Mouse (Mus musculus): Measurements from ENCODE around the gene Zbtb25. TPM values are rescaled to one million over a fixed set of nuclear protein-coding genes. Genes with fewer than 3 reads are reported as not detected.
A peak's percentile ranks its signal among the peaks of the same experiment; 100 is the strongest.

Zbtb25 gene
- polyA plus RNA-seq, 1 experiment from 2014 or later, result 13.1 TPM

- Histone ChIP-seq H3K4me3 (no peak overlapping the region), H3K36me3 (no peaks in the 10 kb centered on the region), H3K4me2 (no peak overlapping the region), H3K4me1 (replicated peaks) (peaks cover 17% of the 10 kb centered on the region), H3K27ac (replicated peaks) (no peak overlapping the region), H3K9me3 (no peaks in the 10 kb centered on the region), H3K9ac (no peak overlapping the region), H3K27me3 (no peaks in the 10 kb centered on the region)
- WGBS, result 91% methylated on average over 3 of the region's 3 CpGs
- no peak for ATAC-seq (ENCODE audit: low FRiP score, low read depth)
These were observed 6.1 kb upstream of the Zbtb25 start for GRCm38 (mm10) chr12:76375506-76375905.

- no peak overlapping the region for H3K9ac ChIP-seq
- H3K4me3 ChIP-seq, result no peak overlapping the region
- H3K4me2 ChIP-seq, result no peak overlapping the region
- H3K9me3 ChIP-seq, result no peaks in the 10 kb centered on the region
- WGBS, result 75% methylated on average over 4 of the region's 4 CpGs
- H3K4me1 ChIP-seq (replicated peaks), result peaks cover 17% of the 10 kb centered on the region
- ATAC-seq (ENCODE audit: low FRiP score, low read depth), result no peak
- H3K27me3 ChIP-seq, result no peaks in the 10 kb centered on the region
- no peak overlapping the region for H3K27ac ChIP-seq (replicated peaks)
- H3K36me3 ChIP-seq, result no peaks in the 10 kb centered on the region
These were observed 5.5 kb upstream of the Zbtb25 start for GRCm38 (mm10) chr12:76374911-76375310.

DNA sequence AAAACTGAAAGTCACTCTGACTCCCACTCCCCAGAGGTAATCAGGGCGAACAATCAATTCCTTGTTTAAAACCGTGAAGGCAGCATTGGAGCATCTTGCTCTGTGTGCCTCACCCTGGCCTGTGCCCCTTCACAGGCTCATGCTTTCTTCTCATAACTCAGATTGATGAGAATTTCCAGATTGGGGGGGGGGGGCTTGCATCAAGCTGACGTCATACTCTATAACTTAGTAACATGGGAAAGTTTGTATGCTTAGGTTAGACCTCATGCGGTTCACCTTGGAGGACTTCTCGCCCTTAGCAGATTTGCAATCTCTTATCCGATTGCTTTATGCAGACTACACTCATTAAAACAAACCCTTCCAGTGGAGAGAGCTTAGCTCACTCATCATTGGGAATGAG lies 4.6 kb upstream of the Zbtb25 start:
- 53% methylated on average over 6 of the region's 6 CpGs for WGBS
- Histone ChIP-seq H3K4me2 (no peak overlapping the region), H3K27ac (replicated peaks) (no peak overlapping the region), H3K9ac (no peak overlapping the region), H3K27me3 (no peaks in the 10 kb centered on the region), H3K4me1 (replicated peaks) (peaks cover 17% of the 10 kb centered on the region), H3K4me3 (no peak overlapping the region), H3K36me3 (no peaks in the 10 kb centered on the region), H3K9me3 (no peaks in the 10 kb centered on the region)
- no peak for ATAC-seq (ENCODE audit: low FRiP score, low read depth)

DNA sequence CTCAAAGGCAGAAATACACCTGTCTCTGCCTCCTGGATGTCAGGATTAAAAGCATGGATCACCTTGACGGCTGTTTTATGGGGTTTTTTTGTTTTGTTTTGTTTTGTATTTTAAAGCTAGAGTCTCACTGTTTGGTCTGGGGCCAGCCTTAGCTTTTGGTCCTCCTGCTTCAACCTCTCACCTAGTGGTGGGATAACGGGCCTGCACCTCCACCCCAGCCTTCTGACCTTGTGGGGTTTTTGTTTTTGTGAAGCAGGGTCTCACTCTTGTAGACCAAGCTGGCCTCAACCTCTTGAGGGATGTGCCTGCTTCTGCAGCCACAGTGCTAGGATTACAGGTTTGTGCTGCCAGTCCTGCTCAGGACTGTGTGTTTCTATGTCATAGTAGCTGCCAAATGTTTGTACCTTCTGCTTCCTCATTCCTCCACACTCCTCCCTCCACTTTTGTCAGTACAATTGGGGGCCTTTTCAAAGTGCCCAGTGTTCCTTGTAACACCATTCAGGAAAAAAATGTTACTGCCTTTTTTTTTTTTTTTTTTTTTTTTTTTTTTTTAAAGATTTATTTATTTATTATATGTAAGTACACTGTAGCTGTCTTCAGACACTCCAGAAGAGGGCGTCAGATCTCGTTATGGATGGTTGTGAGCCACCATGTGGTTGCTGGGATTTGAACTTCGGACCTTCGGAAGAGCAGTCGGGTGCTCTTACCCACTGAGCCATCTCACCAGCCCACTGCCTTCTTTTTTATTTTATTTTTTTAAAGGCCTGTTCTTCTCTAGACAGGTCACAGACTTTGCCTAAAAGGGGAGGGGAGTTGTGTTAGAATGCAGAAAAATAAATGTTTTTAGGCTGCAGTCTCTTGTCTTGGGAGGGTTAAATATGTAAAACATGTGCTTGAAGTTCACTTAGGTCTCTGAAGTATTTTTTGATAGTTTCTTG lies 3.7 kb upstream of the Zbtb25 start:
- no peak for ATAC-seq (ENCODE audit: low FRiP score, low read depth)
- H3K27me3 ChIP-seq, result no peaks in the 10 kb centered on the region
- 80% methylated on average over 5 of the region's 7 CpGs for WGBS
- H3K27ac ChIP-seq (replicated peaks), result no peak overlapping the region
- H3K4me2 ChIP-seq, result no peak overlapping the region
- no peak overlapping the region for H3K9ac ChIP-seq
- no peak overlapping the region for H3K4me3 ChIP-seq
- peaks cover 22% of the 10 kb centered on the region for H3K4me1 ChIP-seq (replicated peaks)
- no peaks in the 10 kb centered on the region for H3K9me3 ChIP-seq
- H3K36me3 ChIP-seq, result no peaks in the 10 kb centered on the region

GRCm38 (mm10) chr12:76372046-76372445 lies 2.6 kb upstream of the Zbtb25 start:
- Histone ChIP-seq H3K4me3 (peak overlapping the region; percentile 72), H3K36me3 (no peaks in the 10 kb centered on the region), H3K4me2 (peak overlapping the region; percentile 82), H3K4me1 (replicated peaks) (peaks cover 33% of the 10 kb centered on the region), H3K27ac (replicated peaks) (no peak overlapping the region), H3K9ac (0 out of 2 replicates have a peak overlapping the region, but pooled peaks have one; percentile 97), H3K27me3 (no peaks in the 10 kb centered on the region), H3K9me3 (no peaks in the 10 kb centered on the region)
- ATAC-seq (ENCODE audit: low FRiP score, low read depth), result no peak
- 49% methylated on average over 7 of the region's 7 CpGs for WGBS

DNA sequence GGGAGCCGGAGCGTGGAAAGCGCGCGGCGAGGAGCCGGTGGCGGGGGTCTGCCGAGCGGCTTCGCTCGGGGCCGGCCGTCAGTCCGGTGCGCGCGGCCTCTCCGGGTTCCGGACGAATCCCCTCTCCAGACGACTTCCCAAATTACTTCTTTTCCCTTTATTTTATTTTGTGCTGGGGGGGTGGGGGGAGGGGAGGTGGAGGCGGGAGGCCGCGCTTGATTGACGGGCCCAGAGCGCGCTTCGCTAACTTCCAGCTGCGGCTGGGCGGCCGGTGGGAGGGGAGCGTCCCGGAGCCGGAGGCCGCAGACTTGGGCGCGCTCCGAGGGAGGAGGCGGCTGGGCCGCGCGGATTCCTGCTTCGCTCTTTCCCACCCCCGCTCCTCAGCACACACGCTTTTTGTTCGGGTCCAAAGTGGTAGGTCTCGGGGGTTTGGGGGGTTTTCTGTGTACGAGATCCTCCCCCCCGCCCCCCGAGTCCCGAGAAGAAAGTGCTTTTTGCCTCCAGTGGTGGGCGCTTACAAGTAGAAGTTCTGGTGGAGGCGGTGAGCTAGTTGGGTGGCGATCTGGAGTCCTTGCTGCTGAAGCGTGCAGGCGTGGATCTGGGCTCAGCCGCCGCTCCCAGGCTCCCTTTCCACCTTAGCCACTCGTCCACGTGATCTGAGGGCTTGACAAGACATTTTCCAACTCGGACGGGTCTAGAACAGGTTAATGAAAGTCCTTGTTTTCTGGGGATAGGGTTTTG lies 1.6 kb upstream of the Zbtb25 start:
- Histone ChIP-seq H3K9me3 (no peaks in the 10 kb centered on the region), H3K36me3 (no peaks in the 10 kb centered on the region), H3K4me1 (replicated peaks) (peaks cover 41% of the 10 kb centered on the region), H3K27me3 (no peaks in the 10 kb centered on the region), H3K9ac (peak overlapping the region; percentile 97), H3K4me2 (peak overlapping the region; percentile 82), H3K27ac (replicated peaks) (peak overlapping the region; percentile 97), H3K4me3 (peak overlapping the region; percentile 72)
- 0% methylated on average over 55 of the region's 63 CpGs for WGBS
- ATAC-seq (ENCODE audit: low FRiP score, low read depth), result peak; percentile 24; the same call in 1 of the 2 replicates

- Histone ChIP-seq H3K9ac (peak within 1 kb of the TSS; percentile 97), H3K27me3 (no peaks in the 10 kb centered on the region), H3K4me3 (peak within 1 kb of the TSS; percentile 72), H3K4me1 (replicated peaks) (peaks cover 45% of the 10 kb centered on the region), H3K4me2 (peak within 1 kb of the TSS; percentile 82), H3K27ac (replicated peaks) (peak within 1 kb of the TSS; percentile 97), H3K36me3 (no peaks in the 10 kb centered on the region), H3K9me3 (no peaks in the 10 kb centered on the region)
- ATAC-seq (ENCODE audit: low FRiP score, low read depth), result peak; percentile 61
- under 1% methylated on average over 65 of the region's 99 CpGs for WGBS
These were observed 802 bp upstream of the Zbtb25 start, which contains the start of gene Zbtb1 for GRCm38 (mm10) chr12:76369978-76370830. TSS of gene Zbtb1 (plus strand) at chr12:76370266.

DNA sequence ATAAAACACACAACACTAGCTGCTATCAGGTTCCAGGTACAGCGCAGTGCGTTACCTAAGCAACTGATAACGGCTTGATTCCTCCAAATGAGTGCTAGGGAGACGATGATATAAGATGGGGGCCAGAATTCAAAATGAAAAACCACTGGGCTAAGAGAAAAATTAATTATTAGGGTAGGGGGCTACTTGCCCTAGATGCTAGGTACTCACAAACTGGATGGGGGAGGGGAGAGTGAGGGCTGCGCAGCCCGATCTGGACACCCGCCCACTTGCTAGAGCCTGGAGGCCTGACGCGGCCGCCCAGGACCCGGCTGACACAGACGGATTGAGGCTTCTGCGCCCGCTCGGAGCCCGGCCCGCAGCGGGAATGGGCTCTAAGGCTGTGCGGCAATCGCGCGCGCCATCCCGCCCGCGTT lies 604 bp downstream of the Zbtb25 start:
- Histone ChIP-seq H3K4me2 (peak overlapping the region; percentile 82), H3K36me3 (no peaks in the 10 kb centered on the region), H3K9ac (peak overlapping the region; percentile 97), H3K4me3 (peak overlapping the region; percentile 72), H3K27ac (replicated peaks) (peak overlapping the region; percentile 97), H3K27me3 (no peaks in the 10 kb centered on the region), H3K4me1 (replicated peaks) (peaks cover 46% of the 10 kb centered on the region), H3K9me3 (no peaks in the 10 kb centered on the region)
- WGBS, result under 1% methylated on average over 26 of the region's 26 CpGs
- ATAC-seq (ENCODE audit: low FRiP score, low read depth), result no peak

GRCm38 (mm10) chr12:76368201-76368789 lies 1.1 kb downstream of the Zbtb25 start:
- H3K27ac ChIP-seq (replicated peaks), result peak overlapping the region; percentile 97
- no peaks in the 10 kb centered on the region for H3K9me3 ChIP-seq
- H3K4me3 ChIP-seq, result peak overlapping the region; percentile 72
- 9% methylated on average over 9 of the region's 9 CpGs for WGBS
- peak overlapping the region; percentile 82 for H3K4me2 ChIP-seq
- H3K9ac ChIP-seq, result peak overlapping the region; percentile 97
- no peak for ATAC-seq (ENCODE audit: low FRiP score, low read depth)
- H3K4me1 ChIP-seq (replicated peaks), result peaks cover 46% of the 10 kb centered on the region
- no peaks in the 10 kb centered on the region for H3K36me3 ChIP-seq
- H3K27me3 ChIP-seq, result no peaks in the 10 kb centered on the region

DNA sequence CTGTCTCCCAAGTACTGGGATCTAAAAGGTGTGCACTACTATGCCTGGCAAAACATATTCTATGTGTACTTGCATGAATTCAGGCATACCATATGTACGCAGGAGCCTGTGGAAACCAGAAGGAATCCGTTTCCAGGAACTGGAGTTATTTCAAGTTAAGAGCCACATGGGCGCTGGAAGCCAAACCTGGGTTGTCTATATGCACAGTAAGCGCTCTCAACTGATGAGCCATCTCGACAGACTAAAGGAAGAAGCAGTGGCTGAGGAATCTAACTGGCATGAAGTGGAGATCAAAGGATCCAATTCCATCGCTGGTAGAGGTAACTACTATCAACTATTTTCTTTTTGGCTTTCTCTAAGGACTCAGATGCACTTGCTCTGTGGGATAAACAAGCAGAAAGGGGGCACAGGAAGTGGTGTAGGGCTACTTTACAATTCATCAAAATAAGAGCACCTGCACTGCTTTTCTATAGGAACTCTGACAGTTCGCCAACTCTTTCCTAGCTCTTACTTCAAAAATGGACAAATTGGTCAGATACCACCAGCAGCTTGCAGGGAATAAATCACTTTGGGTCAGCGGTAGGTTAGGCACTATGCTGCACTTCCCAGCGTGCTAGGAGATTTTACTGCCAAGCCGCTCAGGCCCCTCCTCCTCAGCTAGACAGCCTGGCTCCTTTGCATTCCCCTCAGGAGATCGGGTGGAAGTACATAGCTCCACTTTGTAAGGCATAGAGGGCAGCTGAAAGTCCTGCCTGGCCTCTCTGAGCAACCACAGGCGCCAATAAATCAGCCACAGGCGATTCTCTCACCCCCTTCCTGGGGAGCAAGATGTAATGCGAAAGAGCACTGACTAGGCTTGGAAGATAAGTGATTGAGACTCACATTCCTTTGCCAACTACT lies 2.1 kb downstream of the Zbtb25 start:
- WGBS, result 24% methylated on average over 14 of the region's 14 CpGs
- Histone ChIP-seq H3K27me3 (no peaks in the 10 kb centered on the region), H3K9me3 (no peaks in the 10 kb centered on the region), H3K4me1 (replicated peaks) (peaks cover 41% of the 10 kb centered on the region), H3K27ac (replicated peaks) (peak overlapping the region; percentile 97; the same call in 1 of the 2 replicates), H3K9ac (peak overlapping the region; percentile 97), H3K4me2 (peak overlapping the region; percentile 82), H3K36me3 (no peaks in the 10 kb centered on the region), H3K4me3 (peak overlapping the region; percentile 72; the same call in 1 of the 2 replicates)
- no peak for ATAC-seq (ENCODE audit: low FRiP score, low read depth)
